Mouse (Mus musculus) adrenal gland, postnatal 10 days (tissue): ENCODE data around the gene Trrap. TPM values are rescaled to one million over a fixed set of nuclear protein-coding genes. Genes with fewer than 3 reads are reported as not detected.
A peak's percentile ranks its signal among the peaks of the same experiment; 100 is the strongest.
"Not testable (repeated sequence)": the region's sequence is repeated elsewhere in the genome, so short reads cannot be mapped to it uniquely, and the experiment has no call there.

Experiments
- DNase-seq: peaks from one replicate; pipeline ENCODE4 v3.0.0; 2021; ENCODE audit warnings: mixed read lengths
- long read RNA-seq, 2 experiments: library from polyadenylated mRNA; stranded (forward); transcript quantifications; one replicate each; pipeline ENCODE4 v2.0.0; 2021
- total RNA-seq, 2 experiments: library from RNA; stranded (reverse); gene quantifications; 2 replicates each; pipeline ENCODE4 v1.2.3; 2021

The Trrap gene
- total RNA-seq: 100 to 1,000 TPM in 1 of 2 experiments, 10 to 100 TPM in 1; 77.5 to 114 TPM
- long read RNA-seq, experiment 1, partial matches to known transcripts: 5 of 7 reads
- long read RNA-seq, experiment 1, other reads (novel, unspliced or antisense): 0 of 7 reads
- long read RNA-seq, experiment 2, partial matches to known transcripts: 4 of 7 reads
- long read RNA-seq, experiment 2, other reads (novel, unspliced or antisense): 2 of 7 reads

DNA sequence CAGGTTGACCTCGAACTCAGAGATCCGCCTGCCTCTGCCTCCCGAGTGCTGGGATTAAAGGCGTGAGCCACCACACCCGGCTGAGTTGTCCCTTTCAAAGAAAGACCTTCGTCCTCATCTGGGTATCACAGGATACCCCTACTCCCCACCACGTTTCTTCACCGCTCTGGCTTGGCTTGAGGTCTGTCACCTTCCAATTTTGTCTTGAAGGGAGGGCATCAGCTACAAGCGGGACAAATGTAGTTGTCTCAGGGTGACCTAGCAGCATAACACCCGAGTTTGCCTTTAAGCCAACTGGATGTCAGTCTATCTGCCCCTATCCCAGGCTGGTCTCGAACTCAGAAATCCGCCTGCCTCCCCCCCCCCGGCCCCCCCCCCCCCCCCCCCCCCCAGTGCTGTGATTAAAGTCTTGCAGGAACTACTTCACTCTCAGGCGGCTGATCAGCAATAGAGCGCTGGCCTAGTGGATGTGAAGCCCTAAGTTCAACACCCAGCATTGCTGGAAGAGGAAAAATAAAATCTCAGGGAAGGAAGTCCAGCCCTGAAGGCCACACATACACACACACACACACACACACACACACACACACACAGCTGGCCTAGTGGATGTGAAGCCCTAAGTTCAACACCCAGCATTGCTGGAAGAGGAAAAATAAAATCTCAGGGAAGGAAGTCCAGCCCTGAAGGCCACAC, at the start of gene Trrap:
Trrap (plus strand) TSS at position 627 of the 693 bp plus-strand sequence.
- not testable (repeated sequence) for DNase-seq

DNA sequence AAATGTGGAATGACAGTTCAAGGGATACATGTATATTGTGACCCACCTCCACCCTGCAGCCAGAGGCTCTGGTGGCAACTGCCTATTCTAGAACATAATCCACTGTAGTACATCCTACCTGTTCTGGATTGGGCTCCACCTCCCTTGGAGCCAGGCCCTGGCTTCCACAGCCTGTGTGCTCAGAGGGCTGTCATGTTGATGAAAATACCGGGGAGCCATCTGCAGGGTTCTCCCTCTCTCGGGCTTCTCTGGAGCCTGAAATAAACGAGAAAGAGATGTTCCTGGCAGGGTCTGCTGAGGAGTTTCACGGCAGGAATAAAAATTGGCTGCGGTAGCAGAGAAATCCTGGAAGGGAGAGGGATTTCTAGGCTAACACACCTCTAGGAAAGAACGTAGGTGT, 47.8 kb upstream of the Trrap start:
- DNase-seq: no peak

DNA sequence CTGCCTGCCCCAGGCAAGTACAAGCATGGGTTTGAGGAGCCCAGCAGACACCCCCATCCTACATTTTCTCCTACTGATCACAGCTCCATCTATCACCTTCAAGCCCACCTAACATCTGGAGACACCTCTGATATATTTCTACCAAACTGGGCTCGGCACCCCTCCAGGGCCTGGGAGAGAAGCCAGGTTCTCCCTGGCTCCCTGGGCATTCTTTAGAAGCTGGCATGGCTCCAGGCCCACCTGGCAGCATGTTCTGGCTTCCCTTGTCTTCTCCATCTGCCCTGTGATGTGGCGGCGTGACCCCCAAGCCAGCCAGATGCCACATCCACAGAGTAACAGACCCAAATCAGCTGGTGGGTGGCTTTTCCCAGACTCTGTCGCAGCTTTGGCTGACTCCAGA, 47.3 kb upstream of the Trrap start:
- DNase-seq: no peak

DNA sequence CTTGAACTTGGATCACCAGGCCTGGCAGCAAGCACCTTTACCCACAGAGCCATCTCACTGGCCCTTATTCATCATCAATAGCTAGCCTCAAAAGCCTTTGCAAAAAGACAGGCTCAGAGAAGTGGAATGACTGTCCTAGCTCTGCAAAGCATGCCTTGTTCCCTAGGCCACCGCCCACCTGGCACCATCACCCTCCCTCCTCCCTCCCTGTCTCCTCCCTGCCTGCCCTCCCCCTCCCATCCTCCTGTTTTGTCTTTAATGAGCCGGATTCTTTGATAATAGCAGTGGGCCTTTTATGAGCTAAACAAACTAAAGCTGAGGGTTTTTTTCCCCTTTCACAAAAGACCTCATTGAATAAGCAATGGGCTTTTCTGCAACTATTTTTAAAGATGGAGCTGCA, 42.6 kb upstream of the Trrap start:
- DNase-seq: no peak

DNA sequence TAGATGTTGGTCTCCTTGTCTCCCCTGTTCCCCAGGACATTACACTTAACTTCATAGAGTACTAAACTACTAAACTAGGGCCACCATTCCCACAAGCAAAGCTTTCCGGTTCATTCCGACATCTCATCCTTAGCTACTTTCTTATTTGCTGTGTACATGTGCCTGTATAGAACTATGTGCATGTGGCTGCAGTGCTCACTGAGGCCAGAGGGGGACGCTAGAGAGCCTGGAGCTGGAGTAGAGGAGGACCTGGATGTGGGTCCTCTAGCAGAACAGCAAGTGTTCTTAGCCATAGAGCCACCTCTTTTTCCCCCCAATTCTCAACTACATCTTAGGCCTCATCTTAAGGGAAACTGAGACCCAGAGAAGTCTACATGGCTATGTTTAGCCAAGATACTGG, 42.0 kb upstream of the Trrap start:
- no peak for DNase-seq

DNA sequence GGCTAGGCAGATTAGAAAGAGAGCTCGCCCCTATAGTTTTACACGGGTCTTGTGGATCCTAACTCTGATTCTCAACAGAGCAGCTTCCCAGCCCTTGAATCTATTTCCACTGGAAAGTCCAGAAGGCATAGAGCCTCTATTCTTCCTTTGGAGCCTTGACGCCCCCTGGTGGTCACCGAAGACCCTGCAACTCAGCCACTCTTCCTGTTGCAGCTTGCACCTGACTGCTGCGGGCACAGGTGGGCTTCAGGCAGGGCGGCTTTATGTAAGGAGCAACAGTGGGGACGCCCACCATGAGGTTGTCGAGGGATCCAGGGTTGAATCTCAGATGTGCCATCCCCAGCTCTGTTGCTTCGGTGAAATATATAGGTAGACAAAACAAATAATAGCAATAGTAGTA, 40.4 kb upstream of the Trrap start:
- DNase-seq: peak; percentile 89

DNA sequence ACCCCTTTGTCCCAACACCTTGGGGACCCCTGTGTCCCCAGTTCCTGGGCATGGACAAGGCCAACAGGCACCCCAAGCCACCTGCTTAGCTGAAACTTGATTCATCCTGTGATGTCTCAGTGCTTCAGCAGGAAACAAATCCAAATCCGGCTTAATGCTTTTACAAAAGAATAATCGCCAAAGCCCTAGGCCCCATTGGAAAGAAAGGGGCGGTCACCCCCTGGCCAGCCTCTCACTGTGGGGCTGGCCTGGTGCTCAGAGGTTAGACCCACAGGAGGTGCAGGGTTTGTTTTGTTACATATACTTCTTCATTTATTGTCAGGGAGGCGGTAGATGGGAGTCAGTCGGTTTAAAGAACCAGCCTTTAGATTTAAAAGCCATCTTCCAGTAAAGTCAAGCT, 39.3 kb upstream of the Trrap start:
- no peak for DNase-seq

DNA sequence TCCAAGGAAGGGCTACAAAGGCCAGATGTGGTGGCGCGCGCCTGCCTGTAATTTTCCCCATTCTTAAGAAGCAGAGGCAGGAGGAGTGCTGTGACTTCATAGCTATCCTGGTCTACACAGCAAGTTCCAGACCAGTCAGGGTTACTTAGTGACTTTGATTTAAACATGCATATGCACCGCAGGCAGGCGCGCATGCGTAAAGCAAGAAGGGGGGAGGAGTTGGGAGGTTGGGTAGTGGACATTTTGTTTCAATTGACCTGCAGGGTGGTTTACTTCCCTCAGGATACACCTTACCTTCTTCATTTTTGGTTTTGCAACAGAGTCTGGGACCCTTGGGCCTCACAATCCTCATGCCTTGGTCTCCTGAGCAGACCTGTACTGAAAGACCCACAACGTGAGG, 38.3 kb upstream of the Trrap start:
- DNase-seq: no peak

DNA sequence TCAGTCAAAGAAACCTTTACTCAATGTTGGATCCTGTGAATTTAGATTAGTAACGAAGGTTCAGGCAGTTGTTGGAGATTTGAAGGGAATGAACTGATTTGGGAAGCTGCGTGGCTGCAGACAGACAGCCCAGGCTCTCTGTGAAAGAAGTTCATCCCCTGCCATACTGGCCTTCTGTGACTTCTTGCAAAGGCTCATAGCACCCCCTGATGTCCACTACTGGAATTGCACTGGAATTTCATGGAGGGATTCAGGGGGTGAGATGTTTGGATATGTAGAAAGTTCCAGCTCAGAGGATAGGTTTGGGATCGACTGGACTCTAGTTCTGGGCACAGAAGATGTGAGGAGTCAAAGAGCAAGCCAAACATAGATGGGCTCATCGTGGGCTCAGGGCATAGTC, 33.6 kb upstream of the Trrap start:
- peak; percentile 76 for DNase-seq

DNA sequence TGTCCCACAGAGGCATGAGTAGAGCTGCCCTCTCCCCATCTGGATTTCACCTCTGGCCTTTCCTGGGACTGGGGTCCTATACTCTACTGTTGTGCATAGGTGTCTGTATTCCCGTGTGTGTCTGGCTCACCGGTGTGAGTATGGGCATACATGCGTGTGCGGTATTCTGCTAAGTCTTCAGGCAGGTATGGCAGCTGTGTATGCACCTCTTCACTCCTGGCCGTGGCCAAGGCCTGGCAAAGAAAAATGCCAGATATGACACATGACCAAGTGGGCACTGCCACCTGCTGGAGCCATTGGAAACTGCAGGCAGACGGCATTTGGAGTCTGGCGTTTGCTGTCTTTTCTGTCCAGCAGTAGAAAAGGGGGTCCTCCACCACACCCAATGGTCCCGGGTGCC, 32.6 kb upstream of the Trrap start:
- DNase-seq: peak; percentile 86

DNA sequence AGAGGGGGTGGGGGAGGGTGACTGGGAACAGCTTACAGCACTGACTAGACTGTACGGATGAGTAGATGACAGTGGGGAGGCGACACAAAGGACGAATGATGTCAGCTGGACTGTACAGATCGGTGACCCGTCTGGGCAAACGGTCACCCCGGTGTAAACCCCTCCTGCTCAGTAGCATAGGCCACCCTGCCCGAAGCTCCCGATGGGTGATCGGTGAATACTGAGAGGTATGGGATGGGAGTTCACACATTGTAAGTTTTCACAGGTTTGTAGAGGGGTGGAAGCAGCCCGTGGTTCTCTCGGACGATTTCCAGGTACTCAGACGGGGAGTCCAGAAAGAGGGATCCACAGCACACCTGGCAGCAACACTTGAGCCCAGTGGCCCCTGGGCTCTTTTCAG, 30.4 kb upstream of the Trrap start:
- DNase-seq: no peak

DNA sequence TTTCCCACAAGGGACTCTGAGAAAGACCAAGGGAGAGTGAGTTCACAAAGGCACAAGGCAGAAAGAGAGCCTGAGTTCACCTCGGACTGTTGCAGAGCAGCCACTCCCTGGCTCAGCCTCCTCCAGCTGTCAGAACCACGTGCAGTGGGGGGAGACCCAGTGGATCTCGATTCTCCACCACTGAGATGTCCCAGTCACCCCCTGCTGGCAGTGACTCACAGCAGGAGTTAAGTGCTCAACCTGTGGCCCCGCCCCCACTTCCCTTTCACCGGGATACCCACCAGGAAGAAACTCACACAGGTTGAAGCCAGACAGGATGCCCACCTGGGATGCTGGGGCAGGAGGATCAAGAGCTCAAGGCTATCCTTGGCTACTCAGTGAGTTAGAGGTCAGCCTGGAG, 15.1 kb upstream of the Trrap start:
- DNase-seq: no peak

DNA sequence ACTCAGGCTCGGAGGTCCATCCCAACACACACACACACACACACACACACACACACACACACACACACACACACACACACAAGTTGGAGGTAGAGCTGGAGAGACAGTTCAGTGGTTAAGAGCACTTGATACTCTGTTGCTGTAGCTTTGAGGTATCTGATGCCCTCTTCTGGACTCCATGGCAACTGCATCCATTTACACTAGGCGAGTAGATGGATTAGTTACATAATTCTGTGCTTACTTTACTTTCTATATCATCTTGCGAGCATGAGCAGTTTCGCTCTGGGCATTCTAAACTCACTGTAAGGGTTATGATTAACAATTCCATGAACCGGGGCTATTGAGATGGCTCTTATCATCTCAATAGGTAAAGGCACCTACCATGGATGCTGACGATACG, 14.5 kb upstream of the Trrap start:
- peak; percentile 62 for DNase-seq

DNA sequence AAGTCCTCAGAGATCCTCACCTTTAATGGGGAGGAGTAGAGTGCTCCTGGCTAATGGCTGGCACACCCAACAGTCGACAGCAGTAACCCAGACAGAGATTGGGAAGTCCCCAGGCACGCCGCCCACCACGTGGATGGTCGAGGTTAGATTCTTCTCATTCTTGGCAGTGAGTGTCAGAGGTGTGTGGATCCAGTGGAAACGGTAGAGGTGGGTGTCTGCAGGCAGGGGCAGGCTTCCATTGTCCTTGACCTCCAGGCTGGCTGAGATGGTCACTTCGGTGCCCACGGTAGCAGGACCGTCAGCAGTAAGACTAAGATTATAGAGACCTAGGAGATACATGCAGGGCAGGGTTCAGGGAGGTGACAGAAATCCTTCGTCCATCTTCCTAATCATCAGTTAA, 12.3 kb upstream of the Trrap start:
- DNase-seq: no peak

DNA sequence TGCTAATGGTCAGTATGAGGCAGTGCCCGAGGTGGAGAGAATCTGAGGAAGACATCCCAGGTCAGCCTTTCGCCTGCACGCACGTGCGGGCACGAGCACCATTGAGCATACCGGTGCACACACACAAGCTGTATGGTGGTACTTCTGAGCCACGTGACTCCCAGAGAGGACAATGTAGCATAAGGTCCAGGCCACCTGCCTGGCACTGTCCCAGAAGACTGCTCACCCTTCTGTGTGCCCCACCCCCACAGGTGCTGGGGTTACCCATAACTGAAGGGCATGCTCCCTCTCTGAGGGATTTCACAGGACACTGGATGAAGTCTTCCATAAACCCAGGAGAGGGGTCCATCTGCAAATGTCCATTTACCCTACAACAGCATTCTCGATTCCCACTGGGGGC, 10.1 kb upstream of the Trrap start:
- DNase-seq: no peak

DNA sequence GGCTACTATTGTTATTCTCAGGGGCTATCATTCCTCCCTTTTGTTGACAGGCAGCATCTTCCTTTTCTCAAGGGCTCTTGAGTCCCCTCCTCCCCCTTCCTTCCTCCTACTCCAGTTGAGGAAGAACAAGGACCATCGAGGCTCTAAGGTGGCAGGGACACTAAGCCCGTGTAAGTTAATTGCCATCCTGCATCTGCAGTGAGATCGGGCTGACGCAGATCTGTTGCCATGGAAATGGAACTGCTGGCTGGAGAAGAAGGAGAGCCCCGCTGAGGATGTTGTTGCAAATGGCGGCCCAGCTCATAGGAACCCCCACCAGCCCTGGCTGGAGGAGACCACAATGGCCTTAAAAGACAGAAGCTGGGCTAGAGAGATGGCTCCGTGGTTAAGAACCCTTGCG, 9.1 kb upstream of the Trrap start:
- no peak for DNase-seq

DNA sequence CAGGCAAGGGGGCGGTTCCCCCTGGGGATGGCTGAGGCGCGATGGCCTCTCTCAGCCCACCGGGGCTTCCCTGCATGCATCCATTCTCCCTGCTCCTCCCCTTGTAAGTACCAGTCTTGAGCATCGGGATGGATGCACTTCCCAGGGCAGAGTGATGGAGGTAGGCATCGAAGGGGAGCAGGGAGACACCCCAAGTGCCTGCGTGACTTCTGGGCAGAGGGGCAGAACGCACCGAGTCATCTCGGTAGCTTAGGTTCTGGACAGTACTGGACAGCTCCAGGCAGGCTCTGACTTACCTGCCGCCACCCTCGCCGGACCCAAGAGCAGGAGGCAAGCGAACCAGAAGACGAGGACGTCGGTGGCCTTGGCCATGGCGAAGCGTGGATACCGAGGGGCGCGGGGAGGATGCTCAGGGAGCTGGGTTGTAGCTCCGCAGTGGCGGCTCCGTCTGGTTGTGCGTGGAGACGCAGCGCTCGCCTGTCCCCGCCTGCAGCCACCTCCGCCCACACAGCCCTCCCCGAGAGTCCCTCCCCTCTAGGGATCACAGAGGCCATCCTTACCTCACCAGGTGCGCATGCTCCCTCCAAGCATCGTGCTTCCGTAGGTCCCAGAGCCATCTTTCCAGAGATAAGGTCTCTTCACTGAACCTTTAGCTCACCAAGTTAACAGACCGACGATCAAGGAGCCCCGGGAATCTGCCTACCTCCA, 6.2 kb upstream of the Trrap start, which contains the start of gene Tmem130:
Tmem130 (minus strand) TSS at position 658 of the 708 bp plus-strand sequence.
- peak; percentile 61 for DNase-seq

DNA sequence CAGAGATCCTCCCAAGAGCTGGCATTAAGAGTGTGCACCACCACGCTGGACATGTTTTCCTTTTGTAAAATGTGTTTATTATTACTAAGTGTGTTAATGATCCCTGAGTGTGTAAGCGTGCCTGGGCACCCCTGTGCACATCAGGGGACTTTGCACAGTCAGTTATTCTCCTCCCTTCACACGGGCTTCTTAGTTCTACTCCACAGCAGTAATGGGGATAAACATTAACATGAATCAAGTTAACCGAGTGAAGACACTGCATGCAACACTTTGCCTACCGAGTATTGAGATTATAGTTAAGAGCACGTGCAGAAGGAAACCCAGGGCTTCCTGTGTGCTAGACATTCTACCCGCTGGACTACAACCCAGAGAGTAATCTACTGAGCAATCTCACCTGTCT, 1.5 kb upstream of the Trrap start:
- no peak for DNase-seq

DNA sequence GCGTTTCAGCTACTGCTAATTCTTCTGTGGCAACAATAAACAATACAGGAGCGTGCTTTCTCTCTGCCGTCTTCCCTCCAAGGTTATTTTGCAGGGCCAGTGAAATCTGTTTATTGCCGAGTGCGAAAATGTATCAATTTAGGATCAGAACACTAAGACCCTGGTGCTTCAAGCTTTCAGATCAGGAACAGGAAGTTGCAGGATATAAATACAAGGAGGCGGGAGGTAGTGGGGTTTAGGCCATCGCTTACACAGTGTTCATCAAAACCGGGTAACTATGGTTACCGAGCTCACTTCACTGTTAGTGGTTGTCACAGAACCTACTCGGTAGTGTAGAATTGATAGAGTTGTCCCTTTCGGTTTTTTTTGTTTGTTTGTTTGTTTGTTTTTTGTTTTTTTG, 886 bp upstream of the Trrap start:
- DNase-seq: no peak

DNA sequence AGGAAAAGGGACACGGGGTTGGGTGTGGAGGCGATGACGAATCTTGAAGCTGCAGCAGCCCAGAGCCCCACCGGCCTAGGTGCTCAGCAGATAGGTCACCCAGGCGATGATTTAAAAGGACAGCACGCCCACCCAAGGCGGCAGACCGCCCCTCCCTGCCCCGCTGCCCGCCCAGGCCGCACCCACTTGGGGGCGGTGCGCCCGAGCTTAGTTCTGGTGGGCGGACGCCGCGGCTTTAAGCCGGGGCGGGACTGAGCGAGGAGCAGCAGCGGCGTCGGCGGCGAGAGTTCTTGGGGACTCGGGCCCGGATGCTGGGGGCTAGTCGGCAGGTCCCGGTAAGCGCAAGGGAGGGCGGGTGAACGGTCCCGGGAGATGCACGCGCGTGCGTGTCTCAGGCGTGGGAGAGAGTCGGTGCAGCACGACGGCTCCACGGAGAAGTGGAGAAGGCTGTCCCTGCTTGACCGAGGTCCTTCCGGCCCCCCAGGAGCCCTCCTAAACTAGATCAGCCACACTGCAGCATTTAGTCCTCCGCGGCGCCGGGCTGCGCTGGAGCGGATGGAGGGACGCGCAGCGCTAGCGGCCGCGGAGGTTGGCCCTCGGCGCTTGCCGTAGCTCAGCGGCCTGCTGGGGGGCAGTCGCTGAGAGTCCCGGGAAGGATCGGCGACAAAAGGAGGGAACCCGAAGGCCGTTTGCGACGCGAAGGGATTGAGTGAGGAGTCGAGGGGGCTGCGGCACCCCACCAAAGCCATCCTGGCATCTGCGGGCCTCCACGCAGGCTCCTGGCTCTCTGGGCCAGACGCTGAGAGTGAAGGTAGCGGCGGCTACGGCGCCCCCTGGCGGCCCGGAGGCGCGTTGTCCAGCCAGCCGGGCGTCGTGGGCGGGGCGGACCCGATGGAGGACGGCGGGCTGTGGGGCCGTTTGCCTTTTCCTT, 644 bp downstream of the Trrap start:
- DNase-seq: peak; percentile 93

DNA sequence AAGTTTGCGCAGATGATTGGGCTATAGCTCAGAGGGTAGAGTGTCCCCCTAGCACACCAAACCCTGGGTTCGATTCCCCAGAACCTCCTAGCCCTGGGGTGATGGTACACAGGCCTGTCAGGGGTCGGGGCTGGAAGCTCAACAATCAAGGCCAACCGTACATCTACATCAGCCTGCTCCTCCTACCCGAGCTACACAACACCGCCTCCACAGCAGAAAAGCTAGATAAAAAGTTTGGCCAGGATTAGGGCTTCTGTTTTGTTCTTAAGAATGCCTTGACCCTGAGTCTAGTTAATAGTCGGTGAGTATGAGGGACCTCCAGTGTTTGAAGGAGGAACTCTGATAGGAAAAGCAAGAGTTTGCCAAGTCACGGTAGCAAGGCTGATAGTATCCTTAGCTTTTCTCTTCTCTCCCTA, 1.5 kb downstream of the Trrap start:
- no peak for DNase-seq

DNA sequence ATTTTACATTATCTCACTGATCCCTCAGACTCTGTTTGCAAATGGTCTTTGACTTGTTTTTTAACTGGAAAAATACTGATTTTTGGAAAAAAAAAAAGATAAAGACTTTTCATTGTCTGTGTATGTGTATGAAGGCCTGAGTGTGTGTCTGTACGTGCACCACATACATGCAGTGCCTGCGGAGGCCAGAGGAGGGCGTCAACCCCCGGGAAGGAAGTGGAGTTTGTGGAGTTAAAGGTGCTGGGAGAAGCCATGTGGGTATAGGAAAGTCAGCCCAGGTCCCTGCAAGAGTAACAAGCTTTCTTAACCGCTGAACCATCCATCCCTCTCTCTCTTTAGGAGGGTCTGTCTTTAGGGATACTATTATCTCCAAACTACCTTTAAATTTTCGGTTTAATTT, 5.7 kb downstream of the Trrap start:
- DNase-seq: no peak

DNA sequence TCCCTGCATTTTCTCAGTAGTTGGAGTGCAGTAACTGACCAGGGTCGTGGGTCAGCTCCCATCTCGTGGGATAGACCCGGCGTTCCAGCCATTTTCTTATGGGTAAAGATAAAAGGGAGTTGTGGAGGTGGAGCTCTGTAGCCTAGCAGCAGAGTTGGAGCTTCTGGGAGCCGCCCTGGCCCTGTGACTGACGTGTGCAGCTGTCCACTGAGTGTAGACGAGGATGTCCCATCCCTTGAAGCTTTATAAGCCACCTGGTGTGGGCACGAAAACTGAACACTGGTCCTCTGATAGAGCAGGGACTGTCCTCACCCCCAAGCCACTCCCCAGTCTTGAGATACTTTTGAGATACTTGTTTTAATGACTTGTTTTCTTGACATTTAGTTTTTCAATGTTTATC, 13.1 kb downstream of the Trrap start:
- no peak for DNase-seq
